Mouse (Mus musculus): ENCODE data around the gene Mfsd8. TPM values are rescaled to one million over a fixed set of nuclear protein-coding genes. Genes with fewer than 3 reads are reported as not detected.
A peak's percentile ranks its signal among the peaks of the same experiment; 100 is the strongest.
"Not testable (repeated sequence)": the region's sequence is repeated elsewhere in the genome, so short reads cannot be mapped to it uniquely, and the experiment has no call there.

Gene Mfsd8
- total RNA-seq (2021), result 10 to 100 TPM; 19.0 to 20.0 TPM

DNA sequence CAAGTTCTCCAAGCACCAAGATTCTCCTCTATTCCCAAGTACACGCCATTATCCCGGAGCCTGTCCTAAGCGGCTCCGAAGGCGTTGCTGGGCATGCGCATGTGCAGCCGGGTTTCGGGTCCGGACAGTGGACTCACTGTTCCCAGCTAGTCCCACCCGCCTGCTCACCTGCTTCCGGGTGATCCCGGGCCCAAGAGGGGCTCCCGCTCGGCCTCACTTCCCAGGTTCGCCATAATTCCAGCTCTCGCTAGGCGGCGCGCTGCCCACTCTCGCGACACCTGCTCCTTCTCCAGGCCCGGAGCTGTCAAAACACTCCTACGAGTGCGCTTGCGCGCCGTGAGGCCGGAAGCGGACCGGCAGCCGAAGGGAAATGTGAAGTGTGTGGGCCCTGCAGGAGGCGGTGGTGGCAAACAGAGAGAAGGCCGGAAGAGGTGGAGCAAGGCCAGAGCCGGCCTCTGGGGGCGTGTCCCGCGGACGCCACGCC, at the start of gene Mfsd8:
Gene Mfsd8, minus strand, starts transcription at position 414 of the 484 bp plus-strand sequence.
- intact Hi-C loops (cut with DNase I), result not testable (repeated sequence)

DNA sequence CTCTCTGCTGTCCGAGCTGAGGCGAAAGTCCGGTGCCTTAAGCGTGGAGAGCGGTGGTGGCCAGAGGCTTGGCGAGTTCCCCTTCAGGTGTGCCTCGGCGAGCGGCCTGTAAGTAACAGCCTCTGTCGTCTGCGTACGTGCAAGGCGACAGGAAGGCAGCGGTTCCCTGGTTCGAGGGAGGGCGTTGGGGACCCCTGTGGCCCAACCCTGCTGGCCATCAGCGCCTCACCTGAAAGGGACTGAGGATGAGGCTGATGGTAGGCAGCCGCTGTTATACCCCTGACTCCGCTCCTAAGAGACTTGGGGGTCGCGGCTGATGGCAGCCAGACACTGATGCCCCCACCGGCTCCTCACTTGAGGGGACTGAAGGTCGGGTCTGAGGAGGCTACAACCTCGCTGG, 47.6 kb upstream of the Mfsd8 start:
- intact Hi-C loops (cut with DNase I), result loop anchor here (2.0 kb wide), 1 partner anchor 54 kb away; the partner anchor contains the start of gene Larp1b
- DNase-seq (ENCODE audit: low spot score in 2 of 2), result peak in 1 of 2 experiments; percentile 6

More for the DNA sequence above, at the start of gene Mfsd8:
- peak; percentile 95 to 98 for DNase-seq (ENCODE audit: low spot score in 2 of 2)

GRCm38 (mm10) chr3:40893816-40894258, 47.2 kb upstream of the Mfsd8 start:
- intact Hi-C loops (cut with DNase I), result loop anchor here (2.0 kb wide), 1 partner anchor 55 kb away; the partner anchor contains the start of gene Larp1b

DNA sequence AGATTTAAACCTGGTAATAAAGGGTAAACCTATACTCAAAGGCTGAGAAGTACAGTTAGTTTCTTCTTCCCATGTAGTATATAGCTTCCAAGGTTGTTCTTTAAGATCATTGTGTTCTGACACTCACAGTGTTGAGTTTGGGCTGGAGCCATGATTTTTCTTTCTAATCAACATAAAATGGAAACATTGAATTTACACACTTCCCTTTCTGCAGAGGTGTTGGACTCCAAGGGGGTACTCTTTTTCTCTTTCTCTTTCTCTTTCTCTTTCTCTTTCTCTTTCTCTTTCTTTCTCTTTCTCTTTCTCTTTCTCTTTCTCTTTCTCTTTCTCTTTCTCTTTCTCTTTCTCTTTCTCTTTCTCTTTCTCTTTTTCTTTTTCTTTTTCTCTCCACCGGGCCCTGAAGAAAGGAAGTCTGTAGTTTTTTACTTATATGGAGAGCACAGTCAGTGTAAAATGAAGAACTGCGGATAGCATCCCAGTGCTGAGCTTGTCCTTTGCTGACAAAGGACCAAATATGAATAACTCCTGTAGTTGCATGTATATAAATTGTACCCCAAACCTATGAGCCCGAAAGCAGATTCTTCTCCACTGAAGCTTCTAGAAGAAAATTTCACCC, 6.5 kb upstream of the Mfsd8 start:
- DNase-seq (ENCODE audit: low spot score in 2 of 2); intact Hi-C loops (cut with DNase I): not testable (repeated sequence)

More at GRCm38 (mm10) chr3:40893816-40894258, 47.2 kb upstream of the Mfsd8 start:
- peak; percentile 98 to 99 for DNase-seq (ENCODE audit: low spot score in 2 of 2)

- DNase-seq (ENCODE audit: low spot score in 2 of 2); intact Hi-C loops (cut with DNase I): not testable (repeated sequence)
These were observed 1.2 kb upstream of the Mfsd8 start for GRCm38 (mm10) chr3:40847936-40848335.

DNA sequence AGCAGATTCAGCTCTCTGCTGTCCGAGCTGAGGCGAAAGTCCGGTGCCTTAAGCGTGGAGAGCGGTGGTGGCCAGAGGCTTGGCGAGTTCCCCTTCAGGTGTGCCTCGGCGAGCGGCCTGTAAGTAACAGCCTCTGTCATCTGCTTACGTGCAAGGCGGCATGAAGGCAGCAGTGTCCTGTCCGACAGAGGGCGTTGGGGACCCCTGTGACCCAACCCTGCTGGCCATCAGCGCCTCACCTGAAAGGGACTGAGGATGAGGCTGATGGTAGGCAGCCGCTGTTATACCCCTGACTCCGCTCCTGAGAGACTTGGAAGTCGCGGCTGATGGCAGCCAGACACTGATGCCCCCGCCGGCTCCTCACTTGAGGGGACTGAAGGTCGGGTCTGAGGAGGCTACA, 332 bp upstream of the Mfsd8 start:
- intact Hi-C loops (cut with DNase I), result not testable (repeated sequence)
- DNase-seq (ENCODE audit: low spot score in 2 of 2), result peak; percentile 49 to 53

- intact Hi-C loops (cut with DNase I); DNase-seq (ENCODE audit: low spot score in 2 of 2): not testable (repeated sequence)
These were observed 101 bp upstream of the Mfsd8 start, which contains the start of gene Abhd18 for GRCm38 (mm10) chr3:40846957-40847017. Gene Abhd18, plus strand, starts transcription at chr3:40846970.

- intact Hi-C loops (cut with DNase I), result not testable (repeated sequence)
- peak; percentile 8 to 20 for DNase-seq (ENCODE audit: low spot score in 2 of 2)
These were observed 1.2 kb downstream of the Mfsd8 start for GRCm38 (mm10) chr3:40845521-40845920.

DNA sequence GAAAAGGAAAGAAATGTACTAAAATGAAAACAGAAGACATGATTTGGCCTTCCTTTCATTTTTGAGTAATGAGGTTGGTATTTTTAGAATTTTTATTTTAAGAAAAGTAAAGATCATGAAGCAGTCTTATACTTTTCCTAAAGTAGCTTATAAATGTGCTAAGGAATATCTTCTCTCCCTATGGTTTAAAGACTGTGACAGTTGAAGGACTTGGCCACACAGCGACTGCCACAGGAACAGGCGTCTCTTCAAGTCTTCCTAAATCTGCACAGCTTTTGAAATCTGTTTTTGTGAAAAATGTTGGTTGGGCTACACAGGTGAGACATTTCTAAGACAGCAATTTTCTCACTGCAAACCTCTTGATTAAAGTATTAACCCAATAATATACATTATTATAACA, 33.4 kb downstream of the Mfsd8 start:
- DNase-seq (ENCODE audit: low spot score in 2 of 2), result peak in 1 of 2 experiments; percentile 7
- intact Hi-C loops (cut with DNase I), result no loop called here

- intact Hi-C loops (cut with DNase I), result no loop called here
- no peak for DNase-seq (ENCODE audit: low spot score in 2 of 2)
These were observed 36.8 kb downstream of the Mfsd8 start for GRCm38 (mm10) chr3:40809894-40810293.

GRCm38 (mm10) chr3:40808686-40809085, 38.0 kb downstream of the Mfsd8 start:
- DNase-seq (ENCODE audit: low spot score in 2 of 2), result no peak
- intact Hi-C loops (cut with DNase I), result no loop called here

GRCm38 (mm10) chr3:40806871-40807270, 39.8 kb downstream of the Mfsd8 start:
- intact Hi-C loops (cut with DNase I), result no loop called here
- DNase-seq (ENCODE audit: low spot score in 2 of 2), result no peak

DNA sequence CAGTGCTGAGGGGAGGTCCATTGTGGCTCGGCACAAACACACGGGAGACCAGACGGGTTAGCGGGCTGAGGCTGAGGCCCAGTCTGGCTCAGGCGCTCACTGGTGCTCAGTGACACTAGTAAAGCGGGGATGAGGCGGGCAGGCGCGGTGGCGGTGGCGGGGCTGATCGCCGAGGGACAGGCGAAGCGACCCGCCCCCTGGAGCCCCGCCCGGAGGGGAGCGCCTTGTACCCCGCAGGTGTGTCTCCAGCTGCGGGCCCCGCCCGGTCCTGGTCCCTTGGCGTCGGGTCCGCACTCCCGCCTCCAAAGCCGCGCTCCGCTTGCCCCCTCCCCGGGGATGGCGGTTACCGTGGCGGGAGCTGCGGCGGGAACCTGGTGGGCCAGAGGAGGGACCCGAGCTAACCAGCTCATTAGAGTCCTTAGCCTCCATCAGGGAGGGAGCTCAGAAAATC, 46.3 kb downstream of the Mfsd8 start:
- intact Hi-C loops (cut with DNase I), result no loop called here
- DNase-seq (ENCODE audit: low spot score in 2 of 2), result peak in 1 of 2 experiments; percentile 26

GRCm38 (mm10) chr3:40799530-40800372, 46.9 kb downstream of the Mfsd8 start, which contains the start of gene Plk4:
Gene Plk4, plus strand, starts transcription at chr3:40800019.
- intact Hi-C loops (cut with DNase I), result no loop called here
- peak; percentile 96 to 97 for DNase-seq (ENCODE audit: low spot score in 2 of 2)

- DNase-seq (ENCODE audit: low spot score in 2 of 2), result peak in 1 of 2 experiments; percentile 41
- intact Hi-C loops (cut with DNase I), result no loop called here
These were observed 48.2 kb downstream of the Mfsd8 start for GRCm38 (mm10) chr3:40798500-40798899.

- intact Hi-C loops (cut with DNase I), result no loop called here
- DNase-seq (ENCODE audit: low spot score in 2 of 2), result no peak
These were observed 48.6 kb downstream of the Mfsd8 start for GRCm38 (mm10) chr3:40798054-40798453.

DNA sequence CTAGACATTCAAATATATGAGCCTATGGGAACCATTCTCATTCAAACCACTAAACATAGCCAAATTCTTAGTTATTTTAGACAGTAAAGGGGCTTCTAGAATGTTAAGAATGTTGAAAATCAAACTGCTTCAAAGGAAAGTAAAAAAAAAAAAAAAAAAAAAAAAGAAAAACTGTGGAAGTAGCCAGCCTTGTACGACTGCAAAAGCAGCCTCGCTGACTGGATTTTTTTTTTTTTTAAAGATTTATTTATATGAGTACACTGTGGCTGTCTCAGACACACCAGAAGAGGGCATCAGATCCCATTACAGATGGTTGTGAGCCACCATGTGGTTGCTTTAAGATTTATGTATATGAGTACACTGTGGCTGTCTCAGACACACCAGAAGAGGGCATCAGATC, 52.9 kb downstream of the Mfsd8 start:
- DNase-seq (ENCODE audit: low spot score in 2 of 2), result no peak
- intact Hi-C loops (cut with DNase I), result no loop called here
